Mouse (Mus musculus): ENCODE results near the gene Dcaf8.

Gene Dcaf8

DNA sequence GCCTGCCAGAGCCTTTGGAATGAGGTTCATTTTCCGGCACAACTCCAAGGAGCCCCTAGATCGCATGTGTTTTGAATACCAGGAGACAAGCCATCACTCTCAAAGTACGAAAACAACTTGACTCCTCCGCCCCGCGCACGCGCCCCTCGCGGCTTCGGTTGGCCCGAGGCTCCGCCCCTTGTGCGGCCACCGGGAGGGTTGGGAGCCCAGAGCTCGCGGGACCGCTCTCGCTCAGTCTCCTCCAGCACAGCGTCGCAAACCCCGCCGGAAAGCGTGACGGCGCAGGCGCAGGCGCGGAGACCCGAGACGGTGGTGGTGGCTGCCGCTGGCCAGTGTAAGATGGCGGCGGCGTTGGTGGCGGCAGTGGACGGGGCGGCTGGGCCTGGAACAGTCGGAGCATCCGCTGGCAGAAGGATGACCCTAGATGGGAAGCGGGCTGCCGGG lies at the start of gene Dcaf8:
Gene Dcaf8 (plus strand): TSS at position 250 of the 444 bp plus-strand sequence.
- peak; percentile 99 for DNase-seq

DNA sequence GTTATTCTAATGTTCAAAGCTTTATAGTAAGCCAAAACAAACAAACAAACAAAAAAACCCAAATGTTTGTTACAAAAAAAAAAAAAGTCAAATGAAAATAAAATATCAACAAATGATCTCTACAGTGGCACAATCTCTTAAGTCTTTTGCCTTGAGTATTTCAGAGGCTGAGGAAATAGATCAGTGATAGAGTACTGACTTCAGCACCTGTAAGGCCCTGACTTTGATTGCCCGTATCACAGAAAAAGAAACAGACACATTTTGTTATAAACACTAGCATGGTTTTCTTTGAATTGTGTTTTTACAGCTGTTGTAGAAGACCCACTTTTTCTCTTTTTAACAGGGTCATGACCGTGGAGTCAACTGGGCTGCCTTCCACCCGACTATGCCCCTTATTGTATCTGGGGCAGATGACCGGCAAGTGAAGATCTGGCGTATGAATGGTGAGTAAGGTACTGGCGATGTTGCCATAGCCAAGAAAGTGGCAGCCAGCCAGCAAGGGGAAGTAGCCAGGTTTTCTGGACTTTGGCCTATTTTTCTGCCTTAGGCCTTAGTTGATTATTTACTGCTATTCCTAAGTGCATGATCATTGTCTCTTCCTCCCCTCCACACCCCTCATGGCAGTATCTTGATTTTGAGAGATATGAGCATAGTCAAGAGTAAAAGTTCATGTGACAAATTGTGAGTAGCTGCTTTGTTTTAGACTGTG lies 48.4 kb upstream of the Dcaf8 start:
- DNase-seq, result no peak

DNA sequence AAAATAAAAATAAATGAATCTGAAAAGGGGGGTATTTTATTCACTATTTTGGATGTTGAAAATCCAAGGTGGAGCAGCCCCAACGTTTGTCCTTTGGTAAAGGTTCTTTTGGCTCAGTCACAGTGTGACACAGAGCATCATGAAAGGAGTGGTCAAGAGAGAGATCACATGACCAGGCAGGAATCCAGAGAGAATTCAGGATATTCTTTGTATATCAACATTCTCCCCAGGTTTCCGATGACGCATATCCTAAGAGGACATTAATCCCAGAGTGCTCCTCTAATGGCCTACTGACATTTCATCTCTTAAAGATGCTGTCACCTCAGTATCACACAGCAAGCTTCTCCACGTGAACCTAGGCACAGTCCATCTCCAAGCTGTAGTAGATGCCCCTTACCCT lies 44.3 kb upstream of the Dcaf8 start:
- DNase-seq, result peak; percentile 56

DNA sequence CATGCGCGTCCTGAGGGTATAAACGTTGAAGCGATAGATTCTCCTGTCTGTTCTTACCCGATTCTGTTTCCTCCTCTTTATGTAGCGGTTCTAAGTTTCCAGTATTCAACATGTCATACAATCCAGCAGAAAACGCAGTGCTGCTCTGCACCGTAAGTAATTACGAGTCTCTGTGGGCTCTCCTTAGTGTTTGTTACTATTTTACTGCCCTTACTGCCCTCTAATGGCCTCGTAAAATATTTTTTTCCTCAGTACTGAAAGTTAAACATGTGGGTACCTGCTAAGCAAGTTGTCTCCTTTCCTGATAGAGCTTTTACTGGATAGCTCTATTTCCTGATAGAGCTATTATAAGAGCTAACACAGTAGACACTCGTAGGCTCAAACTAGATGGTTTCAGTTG lies 42.8 kb upstream of the Dcaf8 start:
- DNase-seq, result no peak

DNA sequence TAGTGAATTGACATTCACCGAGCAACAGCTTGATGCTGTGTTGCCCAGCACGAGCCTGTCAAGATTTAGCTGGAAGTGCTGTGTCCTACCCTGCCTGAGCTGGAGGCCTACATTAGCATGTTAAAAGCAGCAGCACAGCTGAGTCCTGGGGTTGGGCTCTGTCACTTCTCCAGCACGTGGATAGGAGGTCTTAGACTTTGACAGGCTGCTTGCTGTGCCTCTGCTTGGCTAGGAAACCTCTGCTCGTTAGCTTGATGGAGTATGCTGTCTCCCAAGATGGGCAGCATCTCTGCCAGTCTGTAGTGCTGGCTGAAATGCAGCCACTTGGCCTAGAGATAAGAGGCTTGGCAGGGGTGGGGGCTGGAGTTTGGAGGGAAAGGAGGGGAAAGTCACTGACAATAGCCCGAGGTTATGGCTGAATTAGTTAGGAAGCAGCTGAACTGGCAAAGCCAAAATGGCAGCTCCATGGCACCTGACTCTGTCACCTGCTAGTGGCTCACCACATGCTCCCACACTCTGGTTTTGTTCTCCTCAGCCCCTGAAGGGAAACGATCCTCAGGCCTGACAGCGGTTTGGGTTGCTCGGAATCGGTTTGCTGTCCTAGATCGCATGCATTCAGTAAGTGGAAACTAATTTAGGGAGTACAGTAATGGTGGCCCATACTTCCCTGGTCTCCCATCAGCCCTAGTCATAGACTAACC lies 40.0 kb upstream of the Dcaf8 start:
- DNase-seq, result no peak

DNA sequence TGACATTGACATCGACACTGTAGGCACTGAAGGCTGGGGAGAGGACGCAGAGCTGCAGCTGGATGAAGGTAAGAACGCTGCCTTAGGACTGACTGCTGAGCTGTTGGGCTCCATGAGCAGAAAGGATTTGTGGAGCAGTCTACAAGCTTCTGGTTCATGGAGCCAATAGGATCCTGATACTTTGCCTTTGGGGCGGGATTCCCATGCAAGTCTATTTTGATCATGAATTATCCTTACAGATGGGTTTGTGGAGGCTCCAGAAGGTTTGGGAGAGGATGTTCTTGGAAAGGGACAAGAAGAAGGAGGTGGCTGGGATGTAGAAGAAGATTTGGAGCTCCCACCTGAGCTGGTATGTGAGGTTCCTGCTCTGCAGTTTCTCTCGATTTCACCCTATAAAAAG lies 30.9 kb upstream of the Dcaf8 start:
- no peak for DNase-seq

DNA sequence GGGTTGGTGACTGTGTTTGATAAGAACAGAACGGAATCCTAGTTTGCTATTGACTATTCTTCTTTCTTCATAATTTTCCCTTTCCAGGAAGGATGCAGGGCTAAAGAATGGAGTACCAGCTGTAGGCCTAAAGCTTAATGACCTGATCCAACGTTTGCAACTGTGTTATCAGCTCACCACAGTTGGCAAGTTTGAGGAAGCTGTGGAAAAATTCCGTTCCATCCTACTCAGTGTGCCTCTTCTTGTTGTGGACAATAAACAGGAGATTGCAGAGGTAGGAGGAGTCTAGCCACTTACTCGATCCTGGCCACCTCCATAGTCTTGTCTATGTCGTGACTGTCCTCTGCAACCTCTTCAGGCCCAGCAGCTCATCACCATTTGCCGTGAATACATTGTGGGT lies 28.8 kb upstream of the Dcaf8 start:
- no peak for DNase-seq

DNA sequence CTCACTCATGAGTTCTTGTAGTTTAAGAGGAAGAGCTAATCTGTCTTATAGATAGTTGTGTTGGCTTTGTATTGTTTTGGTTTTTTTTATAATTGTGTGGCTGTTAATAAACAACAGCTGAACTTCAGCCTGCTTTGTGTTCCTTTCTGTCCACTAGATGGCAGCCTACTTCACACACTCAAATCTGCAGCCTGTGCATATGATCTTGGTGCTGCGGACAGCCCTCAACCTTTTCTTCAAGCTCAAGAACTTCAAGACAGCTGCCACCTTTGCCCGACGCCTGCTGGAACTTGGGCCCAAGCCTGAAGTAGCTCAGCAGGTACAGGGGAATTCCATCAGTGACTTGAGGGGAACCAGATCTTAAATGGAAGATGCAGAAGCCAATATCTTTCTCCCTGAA lies 28.2 kb upstream of the Dcaf8 start:
- DNase-seq, result peak; percentile 66

DNA sequence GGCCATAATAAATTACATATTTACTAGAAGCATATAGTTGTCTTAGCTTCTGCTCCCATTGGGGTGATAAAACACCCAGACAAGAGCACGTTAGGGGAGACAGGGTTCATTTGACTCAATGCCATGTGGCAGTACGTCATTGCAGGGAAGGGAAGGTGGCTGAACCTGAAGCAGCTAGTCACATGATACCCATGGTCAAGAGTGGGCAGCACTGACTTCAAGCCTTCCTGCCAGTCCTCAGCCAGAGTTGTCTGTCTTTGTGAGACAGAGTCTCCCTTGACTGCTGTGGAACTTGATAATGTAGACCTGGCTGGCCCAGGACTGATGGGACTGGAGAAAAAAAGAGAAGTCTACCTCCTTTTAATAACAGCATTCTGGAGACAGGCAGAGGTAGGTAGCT lies 25.2 kb upstream of the Dcaf8 start:
- no peak for DNase-seq

DNA sequence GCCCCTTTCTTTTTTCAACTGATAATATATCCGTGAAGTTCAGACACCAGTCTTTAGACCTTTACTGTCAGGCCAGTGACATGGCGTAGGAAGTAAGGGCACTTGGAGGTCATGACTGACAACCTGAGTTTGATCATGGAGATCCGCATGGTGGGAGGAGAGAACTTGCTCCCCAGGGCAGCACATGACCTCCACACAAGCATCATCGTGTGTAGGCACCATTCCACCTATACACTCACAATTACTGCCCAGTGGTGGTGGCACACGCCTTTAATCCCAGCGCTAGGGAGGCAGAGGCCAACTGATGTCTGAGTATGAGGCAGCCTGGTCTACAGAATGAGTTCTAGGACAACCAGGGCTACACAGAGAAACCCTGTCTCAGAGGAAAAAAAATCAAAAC lies 23.3 kb upstream of the Dcaf8 start:
- no peak for DNase-seq

DNA sequence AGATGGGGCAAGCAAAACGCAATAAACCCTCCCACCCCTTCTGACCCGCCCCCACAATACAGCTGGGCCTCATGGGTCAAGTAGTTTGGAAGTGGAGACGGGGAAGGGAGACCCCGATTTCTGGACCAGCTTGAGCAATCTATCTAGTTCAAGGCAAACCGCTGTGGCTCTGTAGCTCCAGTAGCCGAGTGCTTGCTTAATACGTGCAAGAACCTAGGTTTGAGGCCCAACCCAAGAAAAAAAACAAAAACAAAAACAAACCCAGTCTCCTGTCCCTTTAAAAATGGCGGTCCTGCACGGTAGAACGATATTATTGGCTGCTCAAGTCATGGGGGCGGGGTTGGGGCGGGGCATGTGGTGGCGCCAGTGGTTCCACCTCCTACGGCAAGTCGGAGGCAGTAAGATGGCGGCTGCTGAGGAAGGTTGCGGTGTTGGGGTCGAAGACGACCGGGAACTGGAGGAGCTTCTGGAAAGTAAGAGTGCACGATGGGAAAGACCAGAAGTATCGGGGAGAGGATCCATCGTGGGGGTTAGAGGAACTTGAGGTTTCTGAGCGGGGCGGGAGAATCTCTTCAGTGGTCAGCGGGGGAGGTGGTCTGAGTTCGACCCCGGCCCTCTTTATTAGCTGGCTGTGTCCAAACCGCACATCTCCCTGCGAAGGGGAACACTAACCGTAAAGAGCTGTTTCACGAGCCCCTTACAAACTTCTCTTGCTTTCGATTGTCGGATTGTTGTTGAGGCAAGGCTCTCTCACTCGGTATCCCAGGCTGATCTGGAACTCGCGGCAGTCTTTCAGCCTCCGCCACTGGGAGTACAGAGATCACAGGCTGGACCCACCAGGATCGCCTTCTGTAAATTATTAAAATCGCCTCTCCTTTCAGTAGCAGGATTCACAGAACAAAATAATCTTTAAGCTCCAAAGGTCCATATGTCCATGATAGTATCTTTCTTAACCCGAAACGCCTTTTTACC lies 21.2 kb upstream of the Dcaf8 start, which contains the start of gene Pex19:
Gene Pex19 (plus strand): TSS at position 380 of the 972 bp plus-strand sequence.
- DNase-seq, result peak; percentile 83

DNA sequence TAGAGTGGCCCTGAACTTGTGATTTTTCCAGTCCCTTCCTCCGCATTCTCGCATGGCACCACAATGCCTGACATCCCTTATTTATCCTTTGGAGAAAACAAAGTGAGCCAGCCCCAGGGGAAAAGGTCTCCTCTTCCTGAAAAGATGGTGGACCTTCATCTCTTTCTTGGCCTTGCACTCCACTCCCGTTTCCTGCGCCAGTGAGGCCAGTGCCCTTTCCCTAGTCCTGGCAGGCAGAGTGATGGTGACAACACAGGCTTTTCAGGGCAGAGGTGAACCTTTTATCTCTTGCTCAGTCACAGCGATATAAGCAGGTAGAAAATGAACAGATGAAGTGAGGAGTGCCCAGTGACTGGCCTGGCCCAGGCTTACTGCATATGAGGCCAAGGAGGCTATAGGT lies 20.4 kb upstream of the Dcaf8 start:
- peak; percentile 7 for DNase-seq

DNA sequence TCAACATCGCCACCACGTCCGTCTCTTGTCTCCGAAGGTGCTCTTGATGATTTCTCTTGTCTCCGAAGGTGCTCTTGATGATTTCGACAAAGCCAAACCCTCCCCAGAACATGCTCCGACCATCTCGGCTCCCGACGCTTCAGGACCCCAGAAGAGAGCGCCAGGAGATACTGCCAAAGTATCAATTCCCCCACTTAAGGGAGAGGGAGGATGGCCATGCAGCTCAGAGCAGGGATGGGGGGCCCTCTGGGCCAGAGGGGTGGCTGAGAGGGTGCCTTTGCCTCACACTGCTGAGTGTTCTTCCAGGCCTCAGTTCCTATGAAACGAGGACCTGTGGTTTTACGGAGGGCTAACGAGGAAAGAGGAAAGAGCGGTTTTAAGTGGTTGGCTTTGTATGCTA lies 19.3 kb upstream of the Dcaf8 start:
- DNase-seq, result no peak

DNA sequence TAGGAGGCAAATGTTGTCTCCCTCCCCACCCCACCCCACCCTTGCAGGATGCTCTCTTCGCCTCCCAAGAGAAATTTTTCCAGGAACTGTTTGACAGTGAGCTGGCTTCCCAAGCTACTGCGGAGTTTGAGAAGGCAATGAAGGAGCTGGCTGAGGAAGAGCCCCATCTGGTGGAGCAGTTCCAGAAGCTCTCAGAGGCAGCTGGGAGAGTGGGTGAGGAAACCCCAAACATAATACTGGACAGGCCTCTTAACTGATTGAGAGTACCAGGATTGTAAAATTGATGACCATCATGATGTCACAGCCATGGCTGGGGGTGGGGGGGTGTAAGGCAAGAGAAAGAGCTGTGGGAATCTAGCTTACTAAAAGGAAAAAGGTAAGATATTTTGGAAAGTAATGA lies 18.8 kb upstream of the Dcaf8 start:
- DNase-seq, result peak; percentile 55

DNA sequence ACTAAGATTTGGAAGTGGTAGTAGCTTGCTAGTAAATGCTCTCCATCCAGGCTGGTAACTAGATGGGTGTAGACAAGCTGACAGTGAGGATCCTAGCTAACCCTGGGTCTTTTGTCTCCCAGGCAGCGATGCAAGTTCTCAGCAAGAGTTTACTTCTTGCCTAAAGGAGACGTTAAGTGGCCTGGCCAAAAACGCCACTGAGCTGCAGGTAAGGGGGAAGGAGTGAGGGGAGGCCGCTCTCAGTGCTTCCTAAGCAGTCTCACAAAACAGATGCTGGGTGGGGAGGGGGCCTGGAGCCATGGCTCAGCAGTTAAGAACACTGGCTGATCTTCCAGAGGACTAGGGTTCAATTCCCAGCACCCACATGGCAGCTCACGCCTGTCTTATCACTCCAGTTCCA lies 18.1 kb upstream of the Dcaf8 start:
- no peak for DNase-seq

DNA sequence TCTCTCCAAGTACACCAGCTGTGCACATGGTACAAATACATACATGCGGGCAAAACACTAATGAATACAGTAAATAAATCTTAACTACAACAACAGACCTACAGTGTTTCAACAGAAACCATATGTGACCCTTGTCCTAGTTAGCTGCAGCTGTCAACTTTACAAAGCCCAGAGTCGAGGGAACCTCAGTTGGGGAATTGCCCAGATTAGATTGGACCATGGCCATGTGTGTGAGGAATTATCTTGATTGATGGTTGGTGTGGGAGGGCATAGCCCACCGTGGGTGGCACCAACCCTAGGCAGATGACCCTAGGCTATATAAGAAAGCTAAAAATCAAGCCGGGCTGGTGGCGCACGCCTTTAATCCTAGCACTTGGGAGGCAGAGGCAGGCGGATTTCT lies 15.6 kb upstream of the Dcaf8 start:
- peak; percentile 17 for DNase-seq

DNA sequence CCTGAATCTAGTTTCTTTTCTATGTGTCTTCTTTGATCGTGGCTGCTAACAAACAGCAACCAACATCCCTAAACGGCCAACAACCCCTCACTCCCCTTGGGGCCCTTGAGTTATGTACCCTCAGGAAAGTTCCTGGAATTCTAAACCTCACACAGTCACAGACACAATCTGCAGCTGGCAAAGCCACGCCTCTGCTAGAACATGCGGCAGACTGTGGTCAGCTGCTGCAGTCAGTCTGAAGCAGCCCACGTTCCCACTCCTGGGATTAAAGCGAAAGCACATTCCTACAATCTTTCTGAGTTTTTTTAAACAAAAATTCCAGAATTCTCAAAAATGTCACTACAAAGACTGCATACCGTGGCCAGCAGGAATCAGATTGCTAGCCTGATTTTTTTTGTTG lies 14.3 kb upstream of the Dcaf8 start:
- peak; percentile 24 for DNase-seq

DNA sequence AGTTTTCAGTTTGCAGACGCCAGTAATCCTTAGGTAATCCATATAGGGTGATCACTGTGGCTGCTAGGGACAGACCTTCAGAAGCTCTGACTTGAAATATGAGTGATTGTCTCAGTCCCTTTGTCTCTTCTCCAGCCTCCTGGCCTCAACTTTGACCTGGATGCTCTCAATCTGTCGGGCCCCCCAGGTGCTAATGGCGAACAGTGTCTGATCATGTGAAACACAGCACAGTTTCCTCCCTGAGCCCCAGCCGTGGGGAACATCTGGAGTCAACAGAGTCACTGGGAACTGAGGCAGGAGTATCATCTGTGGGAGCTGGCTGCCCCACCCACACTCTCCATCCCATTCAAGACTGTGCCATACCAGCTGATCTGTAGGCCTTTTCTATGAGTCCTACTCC lies 13.8 kb upstream of the Dcaf8 start:
- no peak for DNase-seq

DNA sequence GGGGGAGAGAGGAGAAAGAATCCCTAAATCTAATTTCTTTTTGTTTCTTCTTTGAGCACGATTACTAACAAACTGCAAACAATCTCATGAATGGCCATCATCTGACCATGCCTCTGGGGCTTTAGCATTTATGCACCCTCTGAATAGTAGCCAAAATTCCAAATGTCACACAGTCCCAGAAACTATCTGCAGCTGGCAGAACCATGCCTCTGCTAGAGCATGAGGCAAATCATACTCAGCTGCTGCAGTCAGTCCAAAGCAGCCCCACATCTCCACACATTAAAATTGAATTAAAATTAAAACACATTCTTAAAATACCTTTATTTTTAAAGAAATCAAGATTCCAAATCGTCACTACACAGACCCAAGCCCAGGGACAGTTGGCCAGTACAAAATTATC lies 7.7 kb upstream of the Dcaf8 start:
- no peak for DNase-seq

DNA sequence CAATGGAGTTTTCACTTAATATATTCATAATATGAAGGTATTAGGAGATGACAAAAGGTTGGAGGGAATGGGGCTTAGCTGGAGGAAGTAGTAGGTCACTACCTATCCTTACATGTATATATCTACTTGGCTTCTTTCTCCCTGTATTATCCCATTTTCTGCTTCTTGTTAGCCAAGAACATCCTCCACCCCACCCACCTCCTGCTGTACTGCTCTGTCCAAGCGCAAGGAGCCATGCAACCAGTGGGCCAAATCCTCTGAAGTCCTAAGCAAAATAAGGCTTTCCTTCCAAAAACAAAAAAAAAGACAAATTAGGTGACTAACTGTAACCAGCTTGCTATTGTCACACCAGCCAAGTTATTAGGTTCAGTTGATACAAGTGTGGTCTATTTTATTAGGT lies 7.1 kb upstream of the Dcaf8 start:
- no peak for DNase-seq

DNA sequence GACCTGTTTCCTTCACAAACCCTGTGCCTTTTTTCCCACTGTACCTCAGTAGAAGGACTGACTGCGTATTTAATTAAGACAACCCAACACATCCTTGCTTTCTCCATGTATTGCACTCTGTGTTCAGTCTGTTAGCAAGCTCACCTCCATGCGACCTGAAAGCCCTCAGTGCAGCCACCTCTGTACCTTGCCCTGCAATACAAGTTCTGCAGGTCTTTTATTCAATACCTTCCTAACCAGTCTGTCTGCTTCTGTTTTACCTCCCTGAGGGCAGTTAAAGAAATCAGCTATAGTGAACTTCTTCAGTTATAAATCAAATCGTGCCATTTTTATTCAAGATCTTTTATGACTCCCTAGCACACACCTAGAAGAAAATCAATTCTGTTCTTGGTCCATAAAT lies 6.4 kb upstream of the Dcaf8 start:
- no peak for DNase-seq

DNA sequence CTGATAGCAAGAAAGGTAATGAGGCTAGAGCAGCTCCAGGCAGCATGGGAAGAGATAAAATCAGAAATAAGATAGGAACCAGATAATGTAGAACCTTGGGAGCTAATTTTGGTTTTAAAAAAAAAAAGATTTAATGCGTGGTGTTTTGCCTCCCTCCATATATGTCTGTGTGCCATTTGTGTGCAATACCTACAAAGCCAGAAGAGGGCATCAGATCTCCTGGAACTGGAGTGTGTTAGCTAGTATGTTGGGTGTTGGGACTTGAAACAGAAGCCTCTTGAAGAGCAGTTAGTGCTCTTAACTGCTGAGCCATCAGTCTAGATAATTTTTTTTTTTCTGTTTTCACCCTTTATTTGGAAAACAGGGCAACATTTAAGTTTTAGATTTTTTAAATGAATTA lies 4.3 kb upstream of the Dcaf8 start:
- DNase-seq, result peak; percentile 87

DNA sequence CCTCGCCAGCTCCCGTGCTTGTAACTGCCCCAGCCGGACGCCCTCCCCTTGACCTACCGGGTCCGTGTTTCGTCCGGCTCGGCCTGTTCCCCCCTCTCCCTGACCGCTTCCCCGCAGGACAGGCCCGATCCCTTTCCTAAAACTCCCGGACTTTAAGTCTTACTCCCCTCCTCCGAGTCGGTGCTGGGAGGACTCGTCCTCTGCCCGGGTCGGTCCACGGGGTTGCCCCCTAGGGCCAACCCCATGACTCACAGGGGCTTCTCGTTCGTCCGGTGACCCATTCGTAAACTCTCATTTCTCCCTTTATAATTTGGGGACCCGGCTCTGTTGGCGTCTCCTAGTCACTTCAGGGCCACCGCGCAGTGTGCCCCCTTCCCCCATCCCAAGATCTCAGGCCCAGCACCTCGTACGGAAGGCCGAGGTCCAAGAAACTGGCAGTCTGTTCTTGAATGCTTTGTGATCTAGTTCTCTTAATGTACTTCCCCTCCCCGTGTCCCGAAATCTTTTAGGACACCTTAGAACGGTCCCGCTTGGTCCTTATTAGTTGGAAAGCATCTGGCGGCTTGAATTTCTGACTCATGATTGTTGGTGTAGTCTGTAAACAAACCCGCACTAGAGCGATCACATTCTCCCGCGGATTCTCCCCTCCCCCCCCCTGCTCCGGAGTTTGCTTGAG lies 533 bp downstream of the Dcaf8 start:
- DNase-seq, result peak; percentile 49

Data from lung, postnatal 10 days (tissue).